Mouse (Mus musculus) hindbrain, embryonic 15.5 days (tissue): ENCODE measurements around the gene Gnaq. TPM values are rescaled to one million over a fixed set of nuclear protein-coding genes. Genes with fewer than 3 reads are reported as not detected.

Experiments
- ATAC-seq: fragments of 200-750 bp; cut with Nextera tagmentation; 2 replicates; pipeline ENCODE4 v1.8.0; 2017; ENCODE audit warnings: low read depth, moderate number of reproducible peaks, moderate TSS enrichment; ENCODE audit not compliant: low FRiP score
- H3K27ac ChIP-seq: fragments of 300-500 bp; sonication (generic); replicated peaks from 2 replicates; pipeline ENCODE4 v1.5.1; 2015; ENCODE audit warnings: mild to moderate bottlenecking, inconsistent platforms
- H3K27me3 ChIP-seq: fragments of 300-500 bp; sonication (generic); 2 replicates; pipeline ENCODE4 v1.6.1; 2015; ENCODE audit warnings: control low read depth, inconsistent platforms
- H3K36me3 ChIP-seq: fragments of 300-500 bp; sonication (generic); 2 replicates; pipeline ENCODE4 v1.6.1; 2015; ENCODE audit warnings: control low read depth, inconsistent platforms
- H3K4me1 ChIP-seq: fragments of 300-500 bp; sonication (generic); replicated peaks from 2 replicates; pipeline ENCODE4 v1.6.1; 2015; ENCODE audit warnings: control low read depth, inconsistent platforms
- H3K4me2 ChIP-seq: fragments of 300-500 bp; sonication (generic); 2 replicates; pipeline ENCODE4 v1.6.1; 2015; ENCODE audit warnings: moderate library complexity, mild to moderate bottlenecking, inconsistent platforms
- H3K4me3 ChIP-seq: fragments of 300-500 bp; sonication (generic); 2 replicates; pipeline ENCODE4 v1.5.1; 2015; ENCODE audit warnings: mild to moderate bottlenecking, inconsistent platforms
- H3K9ac ChIP-seq: fragments of 300-500 bp; sonication (generic); 2 replicates; pipeline ENCODE4 v1.6.1; 2015; ENCODE audit warnings: inconsistent platforms
- H3K9me3 ChIP-seq: fragments of 300-500 bp; sonication (generic); 2 replicates; pipeline ENCODE4 v1.6.1; 2016; ENCODE audit warnings: control low read depth, inconsistent platforms
- WGBS: fragments of 180-500 bp; shearing (Covaris S2); methylation state at CpG from one replicate; pipeline ENCODE4 v1.1.7; 2015; 5-methylcytosine and 5-hydroxymethylcytosine counted together
- polyA plus RNA-seq: library from polyadenylated mRNA; unstranded; fragments of >200 nt; fragmentation: Nextera tagmentation; extraction: Ambion mirVana; gene quantifications from 2 replicates; pipeline ENCODE4 v1.2.1, GENCODE M21; 2015

Gene Gnaq
- polyA plus RNA-seq, 1 experiment from 2014 or later, result 102 TPM

DNA sequence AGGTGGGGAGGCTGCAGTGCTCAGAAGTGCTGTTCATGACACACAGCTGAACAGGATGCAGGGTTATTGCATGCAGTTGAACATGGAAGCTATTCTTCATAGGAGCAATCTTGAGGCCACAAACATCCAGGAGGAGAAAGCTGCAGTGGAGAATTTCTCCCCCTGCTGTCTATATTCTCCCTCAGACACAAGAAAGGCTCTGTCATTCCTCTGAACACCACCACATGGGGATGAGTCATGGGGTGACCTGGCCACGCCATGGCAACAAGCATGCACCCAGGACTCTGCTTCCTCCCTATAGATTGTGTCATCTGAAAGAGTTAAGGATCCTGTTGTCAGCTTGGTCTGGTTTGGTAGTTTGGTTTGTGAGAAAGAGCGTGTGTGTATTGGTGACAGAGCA lies 239.0 kb downstream of the Gnaq start:
- Histone ChIP-seq H3K4me1 (peaks cover 32% of the 10 kb centered on the region), H3K4me2 (no peak overlapping the region), H3K4me3 (no peak overlapping the region), H3K27ac (no peak overlapping the region), H3K27me3 (no peaks in the 10 kb centered on the region), H3K9me3 (no peaks in the 10 kb centered on the region), H3K9ac (no peak overlapping the region), H3K36me3 (no peaks in the 10 kb centered on the region)
- no peak for ATAC-seq
- 87% methylated on average over 2 of the region's 2 CpGs for WGBS

DNA sequence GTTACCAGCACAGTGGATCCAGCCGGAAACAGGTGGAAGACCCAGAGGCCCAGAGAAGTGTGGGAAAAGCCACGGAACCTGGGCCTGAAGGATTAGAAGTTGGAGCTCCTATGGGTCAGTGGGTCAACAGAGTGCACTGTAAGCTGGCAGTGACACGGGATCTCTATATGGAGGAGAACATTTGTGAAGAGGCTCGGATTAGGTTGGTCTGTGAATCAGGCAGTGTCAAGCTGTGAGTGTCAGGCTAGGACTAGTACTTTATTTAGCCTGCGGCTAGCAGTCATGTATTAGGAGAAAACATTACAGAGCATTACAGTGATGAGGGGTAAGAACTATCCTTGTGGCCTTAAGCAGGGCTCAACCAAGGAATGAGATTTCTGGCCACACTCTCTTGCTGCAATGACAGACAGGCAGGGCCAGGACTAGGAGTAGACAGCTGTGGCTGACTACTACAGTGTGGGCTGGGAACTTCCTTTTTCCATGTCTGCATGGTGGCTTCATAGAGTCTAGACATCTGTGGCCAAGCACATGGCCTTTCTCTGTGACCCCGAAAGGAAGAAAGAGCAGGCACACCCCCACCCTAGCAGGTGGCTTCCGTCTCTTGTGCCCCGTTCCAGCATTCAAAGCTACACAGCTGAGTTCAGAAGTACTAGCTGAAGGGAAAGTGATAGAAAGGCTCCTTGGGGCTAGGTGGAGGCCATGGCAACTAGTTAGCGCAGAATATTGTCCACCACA lies 240.3 kb downstream of the Gnaq start:
- H3K27ac ChIP-seq, result no peak overlapping the region
- no peak overlapping the region for H3K9ac ChIP-seq
- H3K9me3 ChIP-seq, result no peaks in the 10 kb centered on the region
- H3K4me1 ChIP-seq, result peaks cover 23% of the 10 kb centered on the region
- no peaks in the 10 kb centered on the region for H3K27me3 ChIP-seq
- H3K4me2 ChIP-seq, result no peak overlapping the region
- H3K36me3 ChIP-seq, result 0 out of 2 replicates have a peak, but pooled peaks cover under 1% of the 10 kb centered on the region
- 67% methylated on average over 9 of the region's 9 CpGs for WGBS
- no peak overlapping the region for H3K4me3 ChIP-seq
- peak; percentile 63 for ATAC-seq

DNA sequence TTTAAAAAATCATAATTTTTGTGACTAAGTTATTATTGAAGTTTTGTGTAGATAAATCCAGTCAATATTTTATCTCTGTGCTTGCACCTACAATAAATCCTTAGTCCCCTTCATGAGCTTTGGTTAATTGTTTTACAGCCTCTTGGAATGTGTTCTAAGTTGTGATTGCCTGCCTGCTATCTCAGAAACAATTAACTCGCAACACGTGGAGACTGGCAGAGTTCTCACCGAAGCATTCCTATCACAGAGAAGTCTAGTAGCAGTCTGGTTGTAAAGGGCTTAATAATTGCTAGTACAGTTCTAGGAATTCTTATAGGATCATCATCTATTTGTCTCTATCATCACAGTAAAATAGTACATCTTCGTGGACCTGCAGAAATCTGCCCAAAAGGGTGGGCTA lies 243.2 kb downstream of the Gnaq start:
- 73% methylated on average over 4 of the region's 4 CpGs for WGBS
- no peaks in the 10 kb centered on the region for H3K27me3 ChIP-seq
- no peak overlapping the region for H3K4me2 ChIP-seq
- no peak overlapping the region for H3K4me3 ChIP-seq
- H3K36me3 ChIP-seq, result peaks cover 15% of the 10 kb centered on the region; the same call in 1 of the 2 replicates
- H3K4me1 ChIP-seq, result peaks cover 17% of the 10 kb centered on the region
- no peak overlapping the region for H3K9ac ChIP-seq
- no peak overlapping the region for H3K27ac ChIP-seq
- ATAC-seq, result no peak
- H3K9me3 ChIP-seq, result no peaks in the 10 kb centered on the region

GRCm38 (mm10) chr19:16378565-16378964 lies 245.9 kb downstream of the Gnaq start:
- H3K9me3 ChIP-seq, result no peaks in the 10 kb centered on the region
- H3K9ac ChIP-seq, result no peak overlapping the region
- H3K36me3 ChIP-seq, result peaks cover 19% of the 10 kb centered on the region; the same call in 1 of the 2 replicates
- ATAC-seq, result no peak
- H3K27me3 ChIP-seq, result no peaks in the 10 kb centered on the region
- H3K4me3 ChIP-seq, result no peak overlapping the region
- H3K4me2 ChIP-seq, result no peak overlapping the region
- H3K4me1 ChIP-seq, result peaks cover 3% of the 10 kb centered on the region
- H3K27ac ChIP-seq, result no peak overlapping the region
- 91% methylated on average over 7 of the region's 7 CpGs for WGBS

GRCm38 (mm10) chr19:16379687-16380086 lies 247.1 kb downstream of the Gnaq start:
- Histone ChIP-seq H3K4me3 (no peak overlapping the region), H3K27ac (no peak overlapping the region), H3K9ac (no peak overlapping the region), H3K27me3 (no peaks in the 10 kb centered on the region), H3K9me3 (no peaks in the 10 kb centered on the region), H3K4me1 (peaks cover 3% of the 10 kb centered on the region; the same call in 1 of the 2 replicates), H3K4me2 (no peak overlapping the region), H3K36me3 (peaks cover 21% of the 10 kb centered on the region; the same call in 1 of the 2 replicates)
- ATAC-seq, result no peak
- 95% methylated on average over 8 of the region's 8 CpGs for WGBS

- no peak overlapping the region for H3K27ac ChIP-seq
- no peak for ATAC-seq
These were observed 249.8 kb downstream of the Gnaq start for GRCm38 (mm10) chr19:16382392-16382791.

GRCm38 (mm10) chr19:16383127-16383526 lies 250.5 kb downstream of the Gnaq start:
- Histone ChIP-seq H3K4me2 (no peak overlapping the region), H3K36me3 (peaks cover 19% of the 10 kb centered on the region; the same call in 1 of the 2 replicates), H3K4me1 (peaks cover 11% of the 10 kb centered on the region; the same call in 1 of the 2 replicates), H3K27ac (no peak overlapping the region), H3K9ac (no peak overlapping the region), H3K4me3 (no peak overlapping the region), H3K27me3 (no peaks in the 10 kb centered on the region), H3K9me3 (no peaks in the 10 kb centered on the region)
- 67% methylated on average over 13 of the region's 13 CpGs for WGBS
- no peak for ATAC-seq

More at GRCm38 (mm10) chr19:16382392-16382791, 249.8 kb downstream of the Gnaq start:
- H3K36me3 ChIP-seq, result peaks cover 21% of the 10 kb centered on the region; the same call in 1 of the 2 replicates
- peaks cover 11% of the 10 kb centered on the region; the same call in 1 of the 2 replicates for H3K4me1 ChIP-seq
- 81% methylated on average over 2 of the region's 2 CpGs for WGBS
- H3K27me3 ChIP-seq, result no peaks in the 10 kb centered on the region
- H3K4me2 ChIP-seq, result no peak overlapping the region
- no peak overlapping the region for H3K9ac ChIP-seq
- H3K4me3 ChIP-seq, result no peak overlapping the region
- no peaks in the 10 kb centered on the region for H3K9me3 ChIP-seq

DNA sequence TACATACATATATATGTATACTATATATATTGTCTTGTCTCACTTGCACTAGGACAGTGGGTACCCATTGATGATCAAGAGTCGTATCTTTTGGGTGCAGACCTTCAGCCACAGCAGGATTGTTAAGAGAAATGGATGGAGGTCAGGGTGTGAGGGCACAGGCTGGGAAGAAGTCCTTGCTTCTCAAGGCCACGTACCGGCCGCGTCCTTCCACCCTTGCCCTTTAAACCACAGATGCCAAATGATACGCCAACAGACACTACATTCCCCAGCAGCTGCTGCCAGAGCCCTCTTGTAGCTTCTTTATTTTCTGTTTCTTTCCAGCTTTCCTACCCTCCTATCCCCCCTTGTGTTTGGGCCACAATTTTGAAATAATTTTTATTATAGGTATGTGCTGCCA lies 251.5 kb downstream of the Gnaq start:
- no peak for ATAC-seq
- Histone ChIP-seq H3K4me2 (no peak overlapping the region), H3K36me3 (peaks cover 11% of the 10 kb centered on the region; the same call in 1 of the 2 replicates), H3K9me3 (no peaks in the 10 kb centered on the region), H3K4me1 (peaks cover 19% of the 10 kb centered on the region), H3K27me3 (no peaks in the 10 kb centered on the region), H3K27ac (no peak overlapping the region), H3K4me3 (no peak overlapping the region), H3K9ac (no peak overlapping the region)
- 90% methylated on average over 6 of the region's 6 CpGs for WGBS

- H3K9ac ChIP-seq, result no peak overlapping the region
- H3K27me3 ChIP-seq, result no peaks in the 10 kb centered on the region
- 55% methylated on average over 11 of the region's 11 CpGs for WGBS
- H3K4me2 ChIP-seq, result no peak overlapping the region
- H3K36me3 ChIP-seq, result peaks cover 7% of the 10 kb centered on the region; the same call in 1 of the 2 replicates
- no peaks in the 10 kb centered on the region for H3K9me3 ChIP-seq
- H3K4me3 ChIP-seq, result no peak overlapping the region
- H3K27ac ChIP-seq, result no peak overlapping the region
- H3K4me1 ChIP-seq, result peaks cover 26% of the 10 kb centered on the region
- peak; percentile 59; the same call in 1 of the 2 replicates for ATAC-seq
These were observed 252.3 kb downstream of the Gnaq start for GRCm38 (mm10) chr19:16384957-16385356.

DNA sequence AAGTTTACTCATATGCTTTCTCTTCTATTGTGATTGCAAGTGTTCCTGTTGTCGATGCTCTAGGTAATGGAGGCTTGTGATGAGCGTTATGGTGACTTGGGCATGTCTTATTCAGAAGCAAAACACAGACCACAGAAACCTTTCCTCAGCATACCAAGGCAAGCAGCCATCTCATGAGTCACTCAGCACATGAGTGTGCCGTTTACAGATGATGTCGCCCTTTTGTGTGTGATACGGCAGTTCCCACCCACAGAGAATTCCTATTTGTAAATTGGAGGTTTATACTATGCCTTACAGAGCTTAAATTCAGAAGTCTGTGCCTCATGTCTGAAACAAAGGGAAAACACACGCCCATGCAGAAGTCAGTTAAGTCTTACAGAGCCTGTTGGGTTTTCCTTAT lies 253.9 kb downstream of the Gnaq start:
- H3K9ac ChIP-seq, result no peak overlapping the region
- no peaks in the 10 kb centered on the region for H3K27me3 ChIP-seq
- 72% methylated on average over 6 of the region's 6 CpGs for WGBS
- peaks cover 6% of the 10 kb centered on the region; the same call in 1 of the 2 replicates for H3K36me3 ChIP-seq
- no peak overlapping the region for H3K4me3 ChIP-seq
- H3K4me2 ChIP-seq, result no peak overlapping the region
- peaks cover 28% of the 10 kb centered on the region for H3K4me1 ChIP-seq
- no peak overlapping the region for H3K27ac ChIP-seq
- H3K9me3 ChIP-seq, result no peaks in the 10 kb centered on the region
- no peak for ATAC-seq

GRCm38 (mm10) chr19:16390192-16390795 lies 257.7 kb downstream of the Gnaq start:
- Histone ChIP-seq H3K9me3 (no peaks in the 10 kb centered on the region), H3K4me1 (peaks cover 19% of the 10 kb centered on the region), H3K27ac (no peak overlapping the region), H3K4me2 (no peak overlapping the region), H3K36me3 (no peaks in the 10 kb centered on the region), H3K9ac (no peak overlapping the region), H3K27me3 (no peaks in the 10 kb centered on the region), H3K4me3 (no peak overlapping the region)
- ATAC-seq, result no peak
- WGBS, result 73% methylated on average over 6 of the region's 6 CpGs

GRCm38 (mm10) chr19:16394381-16394780 lies 261.8 kb downstream of the Gnaq start:
- peaks cover 6% of the 10 kb centered on the region for H3K4me1 ChIP-seq
- ATAC-seq, result no peak
- no peaks in the 10 kb centered on the region for H3K9me3 ChIP-seq
- no peaks in the 10 kb centered on the region for H3K36me3 ChIP-seq
- H3K4me2 ChIP-seq, result no peak overlapping the region
- no peak overlapping the region for H3K9ac ChIP-seq
- H3K4me3 ChIP-seq, result no peak overlapping the region
- no peak overlapping the region for H3K27ac ChIP-seq
- no peaks in the 10 kb centered on the region for H3K27me3 ChIP-seq
- WGBS, result 94% methylated on average over 5 of the region's 5 CpGs
